Mouse (Mus musculus) bone marrow macrophage, adult 2 months (primary cell): ENCODE measurements at regions not wholly inside any gene's neighbourhood (a gene's known extent, or its start where the extent isn't known, plus 50 kb on each side); places are given as distances from the start of the nearest gene placed in this dataset.
"Not testable (repeated sequence)": the region's sequence is repeated elsewhere in the genome, so short reads cannot be mapped to it uniquely, and the experiment has no call there.

ENCODE experiments used
- H3K27ac ChIP-seq: 2 replicates; pipeline ENCODE4 v1.5.1; 2012; ENCODE audit warnings: low read depth, low read length; ENCODE audit not compliant: insufficient read depth
- H3K4me1 ChIP-seq: 2 replicates; pipeline ENCODE4 v1.6.1; 2012; ENCODE audit warnings: low read length; ENCODE audit not compliant: control insufficient read depth, insufficient read depth
- H3K4me3 ChIP-seq: 2 replicates; pipeline ENCODE4 v1.5.1; 2012; ENCODE audit warnings: mild to moderate bottlenecking, low read length, moderate library complexity; ENCODE audit not compliant: insufficient read depth
- CTCF ChIP-seq: IDR thresholded peaks from 2 replicates; pipeline ENCODE4 v1.5.1; 2012; ENCODE audit warnings: low read depth, mild to moderate bottlenecking, low read length, moderate library complexity
- POLR2A ChIP-seq: IDR thresholded peaks from 2 replicates; pipeline ENCODE4 v1.6.1; 2012; ENCODE audit warnings: mild to moderate bottlenecking, low read depth, low read length, borderline replicate concordance

DNA sequence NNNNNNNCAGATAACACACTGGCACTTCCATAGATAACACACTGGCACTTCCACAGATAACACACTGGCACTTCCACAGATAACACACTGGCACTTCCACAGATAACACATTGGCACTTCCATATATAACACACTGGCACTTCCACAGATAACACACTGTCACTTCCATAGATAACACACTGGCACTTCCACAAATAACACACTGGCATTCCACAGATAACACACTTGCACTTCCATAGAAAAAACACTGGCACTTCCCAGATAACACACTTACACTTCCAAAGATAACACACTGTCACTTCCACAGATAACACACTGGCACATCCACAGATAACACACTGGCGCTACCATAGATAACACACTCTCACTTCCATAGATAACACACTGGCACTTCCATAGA, 105.7 kb upstream of the Afdn start:
- not testable (repeated sequence) for H3K27ac ChIP-seq, H3K4me3 ChIP-seq, H3K4me1 ChIP-seq

DNA sequence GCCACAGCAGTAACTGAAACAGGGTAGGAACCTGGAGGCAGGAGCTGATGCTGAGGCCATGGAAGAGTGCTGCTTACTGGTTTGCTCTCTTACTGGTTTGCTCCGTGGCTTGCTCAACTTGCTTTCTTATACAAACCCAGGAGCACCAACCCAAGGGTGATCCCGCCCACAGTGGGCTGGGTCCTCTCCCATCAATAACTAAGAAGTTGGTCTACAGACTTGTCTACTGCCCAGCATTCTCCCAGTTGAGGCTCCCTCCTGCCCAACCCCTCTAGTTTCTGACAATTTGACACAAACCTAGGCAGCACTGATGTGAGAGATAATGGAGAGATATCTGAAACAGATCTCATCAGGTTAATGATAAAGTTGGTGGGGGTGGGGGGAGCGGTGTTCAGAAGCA, 104.3 kb upstream of the Afdn start:
- TF ChIP-seq CTCF (no peak), POLR2A (no peak)
- H3K4me1 ChIP-seq: peaks cover 13% of the 10 kb centered on the region
- no peak overlapping the region for H3K4me3 ChIP-seq
- H3K27ac ChIP-seq: no peak overlapping the region

DNA sequence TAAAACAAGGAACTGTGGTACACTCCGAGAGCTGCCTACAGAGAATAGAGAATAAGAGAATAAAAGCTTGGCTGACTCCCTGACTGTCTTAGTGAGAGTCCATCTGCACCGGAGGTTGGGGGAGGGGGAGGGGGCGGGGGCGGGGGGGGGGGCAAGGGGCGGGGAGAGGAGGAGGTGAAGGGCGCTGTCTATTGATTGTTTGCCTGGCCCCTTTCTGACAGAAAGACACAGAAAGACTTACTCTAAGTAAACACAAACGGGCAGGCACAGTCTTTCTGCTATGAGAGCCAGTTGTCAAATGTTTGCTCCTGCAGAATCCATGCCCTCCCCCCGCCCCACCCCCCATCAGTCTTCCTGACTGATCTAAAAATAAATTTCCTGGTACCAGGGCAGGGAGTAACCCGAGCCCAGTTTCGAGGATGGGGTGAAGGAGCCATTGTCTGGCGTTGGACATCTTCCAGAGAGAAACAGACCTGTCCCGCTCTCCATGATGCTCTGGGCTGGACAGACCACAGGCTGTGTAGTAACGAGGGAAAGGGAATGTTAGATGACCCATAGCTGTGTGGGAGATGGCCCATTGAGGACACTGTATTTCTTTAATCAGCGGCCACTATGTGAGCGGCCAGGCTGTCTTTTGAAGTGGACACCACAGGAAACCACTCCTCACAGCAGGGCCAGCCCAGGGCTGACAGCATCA, 103.7 kb upstream of the Afdn start:
- H3K4me3 ChIP-seq: no peak overlapping the region
- peaks cover 13% of the 10 kb centered on the region for H3K4me1 ChIP-seq
- H3K27ac ChIP-seq: no peak overlapping the region
- TF ChIP-seq CTCF (no peak), POLR2A (no peak)

DNA sequence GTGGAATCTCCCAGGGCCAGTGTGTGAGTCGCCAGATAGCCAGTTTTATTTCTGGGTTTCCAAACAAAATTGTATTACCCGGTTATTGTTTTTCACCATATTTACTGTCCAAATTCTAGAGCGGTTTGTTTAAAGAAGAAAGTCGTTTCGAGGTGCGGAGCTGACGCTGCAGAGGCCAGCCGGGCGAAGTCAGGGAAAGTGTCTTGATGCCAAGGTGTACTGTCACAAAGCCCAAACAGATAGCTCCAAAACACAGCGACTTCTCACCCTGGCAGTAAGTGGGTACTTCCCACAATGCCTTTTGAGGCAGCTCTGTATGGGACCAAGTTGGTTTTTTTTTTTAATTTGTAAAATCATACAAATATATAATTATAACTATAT, 103.2 kb upstream of the Afdn start:
- TF ChIP-seq CTCF: no peak
- TF ChIP-seq POLR2A: no peak

DNA sequence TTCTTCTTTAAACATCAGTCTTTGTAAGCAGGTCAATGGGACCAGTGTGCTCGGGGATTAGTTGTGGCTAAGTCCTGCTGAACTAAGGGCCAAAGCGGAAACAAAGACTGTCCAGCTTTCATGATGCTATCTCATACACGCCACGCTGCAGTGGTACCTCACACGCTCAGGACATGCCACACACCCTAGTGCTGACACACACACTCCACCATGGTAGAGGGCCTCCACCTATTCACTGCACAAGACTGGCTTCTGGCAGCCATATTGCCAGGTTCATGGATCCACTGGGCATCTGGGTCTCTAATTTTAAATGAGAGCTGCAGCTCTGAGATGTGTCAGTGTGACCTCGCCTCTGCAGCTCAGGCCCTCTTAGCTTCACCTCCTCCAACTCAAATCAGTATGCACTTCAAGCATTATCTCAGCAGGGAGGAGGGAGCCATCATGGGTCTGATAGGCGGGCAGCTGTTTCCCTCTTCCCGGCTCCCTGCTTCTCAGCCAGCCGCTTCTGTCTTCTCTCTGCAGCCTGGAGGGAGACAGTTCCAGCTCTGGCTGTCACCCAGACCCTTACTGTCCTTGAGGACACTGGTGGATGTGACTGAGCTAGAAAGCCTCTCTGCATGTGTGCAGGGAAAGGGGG, 102.6 kb upstream of the Afdn start:
- Histone ChIP-seq H3K4me3 (no peak overlapping the region), H3K4me1 (peaks cover 13% of the 10 kb centered on the region), H3K27ac (no peak overlapping the region)
- no peak for TF ChIP-seq POLR2A
- no peak for TF ChIP-seq CTCF

More for the DNA sequence above, 103.2 kb upstream of the Afdn start:
- Histone ChIP-seq H3K4me3 (no peak overlapping the region), H3K4me1 (peaks cover 13% of the 10 kb centered on the region), H3K27ac (no peak overlapping the region)

DNA sequence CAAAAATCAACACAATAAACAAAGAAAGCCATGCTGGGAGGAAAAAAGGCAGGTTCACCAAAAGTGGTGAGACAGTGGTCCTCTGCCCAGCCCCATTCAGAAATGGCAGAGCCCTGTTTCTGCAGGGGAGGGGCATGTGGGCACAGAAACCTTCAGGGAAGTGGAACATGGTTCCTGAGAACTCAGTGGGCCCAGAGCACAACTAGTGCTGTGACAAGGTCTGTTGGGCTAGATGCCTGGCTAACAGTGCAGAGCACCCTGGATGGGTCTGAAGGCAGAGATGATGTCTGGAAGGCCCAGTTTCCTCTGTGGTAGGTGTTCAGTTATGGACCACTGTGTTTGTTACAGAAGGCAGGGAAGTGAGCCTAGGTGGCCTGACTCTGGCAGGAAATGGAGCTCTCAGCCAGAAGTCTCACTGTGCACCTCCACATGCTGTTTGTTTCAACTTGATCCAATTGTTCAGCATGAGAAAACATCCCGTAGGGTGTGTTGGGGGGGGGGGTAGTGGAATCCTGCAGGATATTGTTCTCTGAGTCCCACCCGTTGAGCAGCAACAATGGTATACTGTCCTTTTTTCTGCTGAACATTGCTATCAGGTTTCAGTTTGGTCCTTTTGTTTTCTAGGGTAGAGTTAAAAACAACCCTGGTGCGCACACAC, 101.9 kb upstream of the Afdn start:
- H3K4me3 ChIP-seq: no peak overlapping the region

DNA sequence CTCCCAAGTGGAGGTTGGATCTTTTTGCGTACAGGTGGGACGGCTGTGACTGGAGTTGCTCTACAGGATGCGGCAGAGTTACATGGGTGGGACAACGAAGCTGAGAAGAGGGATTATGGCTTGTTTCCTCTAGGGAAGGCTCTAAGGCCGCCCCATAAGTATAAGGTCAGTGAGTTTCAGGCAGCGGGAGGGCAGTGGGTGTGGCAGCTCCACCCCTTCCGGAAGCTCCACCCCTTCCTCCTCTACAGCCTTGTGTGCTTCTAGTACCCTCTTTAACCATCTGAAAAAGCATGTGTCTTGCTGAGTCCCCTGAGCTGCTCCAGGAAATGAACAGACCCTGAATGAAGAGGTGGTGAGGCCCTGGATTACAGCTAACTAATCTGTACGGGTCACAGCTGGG, 101.2 kb upstream of the Afdn start:
- Histone ChIP-seq H3K4me3 (peak overlapping the region; percentile 49), H3K27ac (peak overlapping the region; percentile 63)
- TF ChIP-seq POLR2A (no peak), CTCF (no peak)

More for the DNA sequence above, 101.9 kb upstream of the Afdn start:
- TF ChIP-seq CTCF (no peak), POLR2A (no peak)
- Histone ChIP-seq H3K27ac (no peak overlapping the region), H3K4me1 (peaks cover 13% of the 10 kb centered on the region)

DNA sequence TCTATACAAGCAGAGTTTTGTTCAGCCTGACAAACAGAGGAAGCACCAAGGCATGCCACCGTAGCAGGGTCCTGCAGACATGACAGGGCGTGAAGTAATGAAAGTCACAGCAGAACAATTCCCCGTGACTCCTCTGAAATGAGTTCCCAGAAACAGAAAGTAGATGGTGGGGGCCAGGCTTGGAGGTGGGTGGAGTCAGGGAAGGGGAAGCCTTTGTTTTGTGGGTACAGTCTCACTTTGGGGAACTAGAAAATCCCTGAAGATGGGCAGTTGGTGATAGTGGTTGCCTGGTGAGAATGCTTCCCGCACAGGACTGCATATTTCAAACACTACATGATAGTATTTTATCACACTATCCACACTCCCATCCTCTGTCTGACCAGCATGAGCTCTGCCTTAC, 100.4 kb upstream of the Afdn start:
- H3K4me3 ChIP-seq: peak overlapping the region; percentile 49
- H3K4me1 ChIP-seq: peaks cover 13% of the 10 kb centered on the region
- no peak for TF ChIP-seq CTCF
- TF ChIP-seq POLR2A: no peak
- peak overlapping the region; percentile 63 for H3K27ac ChIP-seq

More for the DNA sequence above, 101.2 kb upstream of the Afdn start:
- H3K4me1 ChIP-seq: peaks cover 13% of the 10 kb centered on the region

DNA sequence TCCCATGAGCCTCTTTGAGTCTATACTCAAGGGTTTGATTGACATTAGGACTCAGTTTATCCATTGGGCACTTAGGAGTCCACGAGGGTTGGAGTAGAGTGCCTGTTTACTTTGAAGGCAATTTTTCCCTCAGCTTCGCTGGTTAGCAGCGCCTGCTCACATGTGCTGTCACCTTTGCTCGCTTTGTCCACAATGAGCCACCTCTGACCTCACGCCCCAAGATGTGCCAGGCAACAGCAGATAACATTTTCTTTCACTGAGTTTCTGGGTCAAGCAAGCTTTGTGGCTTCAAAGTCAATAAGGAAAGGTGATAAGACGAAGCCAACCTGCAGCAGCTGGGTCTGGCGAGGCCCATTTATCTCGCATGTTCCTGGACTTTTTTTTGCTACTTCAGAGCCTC, 99.3 kb upstream of the Afdn start:
- H3K4me1 ChIP-seq: peaks cover 13% of the 10 kb centered on the region
- H3K27ac ChIP-seq: no peak overlapping the region
- no peak overlapping the region for H3K4me3 ChIP-seq
- no peak for TF ChIP-seq CTCF
- no peak for TF ChIP-seq POLR2A

DNA sequence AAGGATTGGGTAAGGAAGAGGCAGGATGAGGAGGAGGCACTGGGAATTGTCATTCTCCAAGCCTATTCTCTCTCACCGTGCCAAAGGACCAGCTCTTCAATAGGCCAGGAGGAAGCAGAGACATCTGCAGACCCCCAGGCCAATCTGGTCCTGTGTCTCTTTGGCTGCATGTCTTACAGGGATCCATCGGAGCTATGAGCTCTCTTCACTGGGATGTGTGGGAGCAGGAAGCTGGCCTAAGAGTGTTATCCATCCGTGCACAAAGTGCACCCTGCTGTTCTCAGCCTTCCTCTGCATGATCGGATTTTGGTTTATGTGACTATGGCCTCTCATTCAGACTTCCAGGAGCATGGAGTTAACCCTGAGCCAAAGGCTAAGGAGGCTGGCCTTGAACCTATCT, 98.2 kb upstream of the Afdn start:
- Histone ChIP-seq H3K27ac (no peak overlapping the region), H3K4me1 (peaks cover 13% of the 10 kb centered on the region), H3K4me3 (no peak overlapping the region)
- no peak for TF ChIP-seq CTCF
- no peak for TF ChIP-seq POLR2A
